Mouse (Mus musculus) lung, postnatal 0 days (tissue): ENCODE results near the gene Ercc2. TPM values are rescaled to one million over a fixed set of nuclear protein-coding genes. Genes with fewer than 3 reads are reported as not detected.
A peak's percentile ranks its signal among the peaks of the same experiment; 100 is the strongest.

ENCODE experiments used
- ATAC-seq: fragments of 200-750 bp; cut with Nextera tagmentation; 2 replicates; pipeline ENCODE4 v1.8.0; 2017; ENCODE audit warnings: moderate library complexity
- DNase-seq: peaks from one replicate; pipeline ENCODE4 v3.0.0-alpha.2; 2016; ENCODE audit warnings: low spot score
- H3K27ac ChIP-seq: fragments of 300-500 bp; sonication (generic); 2 replicates; pipeline ENCODE4 v1.5.1; 2014; ENCODE audit warnings: antibody characterized with exemption, mild to moderate bottlenecking, low read length, mixed read lengths
- H3K27me3 ChIP-seq: fragments of 300-500 bp; sonication (generic); replicated peaks from 2 replicates; pipeline ENCODE4 v1.6.1; 2014; ENCODE audit warnings: low read length, mixed read lengths; ENCODE audit not compliant: insufficient read depth
- H3K36me3 ChIP-seq: fragments of 300-500 bp; sonication (generic); 2 replicates; pipeline ENCODE4 v1.6.1; 2014; ENCODE audit warnings: low read length, mixed read lengths; ENCODE audit not compliant: insufficient read depth
- H3K4me1 ChIP-seq: fragments of 300-500 bp; sonication (generic); 2 replicates; pipeline ENCODE4 v1.6.1; 2014; ENCODE audit warnings: antibody characterized with exemption, low read depth, low read length, mixed read lengths; ENCODE audit not compliant: insufficient read depth
- H3K4me2 ChIP-seq: fragments of 300-500 bp; sonication (generic); replicated peaks from 2 replicates; pipeline ENCODE4 v1.6.1; 2014; ENCODE audit warnings: low read depth, mild to moderate bottlenecking, low read length, moderate library complexity, mixed read lengths
- H3K4me3 ChIP-seq: fragments of 300-500 bp; sonication (generic); 2 replicates; pipeline ENCODE4 v1.5.1; 2014; ENCODE audit warnings: low read depth, low read length
- H3K9ac ChIP-seq: fragments of 300-500 bp; sonication (generic); replicated peaks from 2 replicates; pipeline ENCODE4 v1.6.1; 2014; ENCODE audit warnings: low read depth, mild to moderate bottlenecking
- H3K9me3 ChIP-seq: fragments of 300-500 bp; sonication (generic); 2 replicates; pipeline ENCODE4 v1.6.1; 2016; ENCODE audit warnings: low read length, mixed read lengths
- CTCF ChIP-seq: IDR thresholded peaks from 2 replicates; pipeline ENCODE4 v1.5.1; 2016; ENCODE audit warnings: antibody characterized with exemption, mild to moderate bottlenecking
- EP300 ChIP-seq: IDR thresholded peaks from 2 replicates; pipeline ENCODE4 v1.6.1; 2016; ENCODE audit warnings: antibody characterized with exemption, mild to moderate bottlenecking, control low read depth
- WGBS: fragments of 180-500 bp; shearing (Covaris S2); extraction: QIAGEN DNeasy Blood & Tissue Kit; methylation state at CpG from one replicate; pipeline ENCODE4 v1.1.7; 2014; 5-methylcytosine and 5-hydroxymethylcytosine counted together
- polyA plus RNA-seq: library from polyadenylated mRNA; unstranded; fragments of >200 nt; fragmentation: Nextera tagmentation; extraction: Ambion mirVana; gene quantifications from 2 replicates; pipeline ENCODE4 v1.2.1, GENCODE M21; 2015

Ercc2 gene
- polyA plus RNA-seq, 1 experiment from 2014 or later, result 9.4 TPM

DNA sequence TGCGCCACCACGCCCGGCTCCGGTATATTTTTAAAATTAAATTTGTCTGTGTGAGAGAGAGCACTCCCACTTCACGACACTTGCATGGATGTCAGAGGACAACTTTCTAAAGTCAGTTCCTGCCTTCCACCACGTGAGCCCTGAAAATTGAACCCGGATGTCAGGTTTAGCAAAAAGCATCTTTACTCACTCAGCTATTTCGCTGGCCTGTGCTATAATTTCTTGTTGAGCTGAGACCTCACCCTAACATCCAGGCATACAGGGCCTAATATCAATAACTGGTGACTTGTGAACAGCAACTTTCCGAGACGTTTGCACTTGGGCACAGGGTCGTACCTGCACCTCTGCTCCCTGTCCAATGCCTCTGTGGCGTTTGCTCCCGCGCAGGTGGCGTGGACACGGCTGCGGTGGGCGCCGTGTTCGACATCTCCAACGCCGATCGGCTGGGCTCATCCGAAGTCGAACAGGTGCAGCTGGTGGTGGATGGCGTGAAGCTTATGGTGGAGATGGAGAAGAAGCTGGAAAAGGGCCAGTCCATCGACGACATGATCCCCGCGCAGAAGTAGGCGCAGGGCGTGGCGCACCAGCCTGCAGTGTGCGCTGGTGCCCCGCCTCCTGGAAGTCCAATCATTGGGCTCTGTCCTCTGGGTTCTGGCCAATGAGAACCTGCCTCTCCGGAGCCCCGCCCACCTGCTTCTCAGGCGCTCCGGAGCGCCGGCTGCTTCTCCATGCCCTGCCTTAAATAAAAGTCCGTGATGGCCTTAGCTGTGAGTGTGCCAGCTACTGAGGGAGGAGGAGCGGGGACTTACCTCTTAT lies 39.2 kb downstream of the Ercc2 start:
- ATAC-seq (peak; percentile 98), DNase-seq (peak; percentile 96)
- WGBS, result 12% methylated on average over 43 of the region's 43 CpGs
- no peak overlapping the region for H3K4me3 ChIP-seq
- H3K36me3 ChIP-seq, result peaks cover 7% of the 10 kb centered on the region
- H3K4me1 ChIP-seq, result no peaks in the 10 kb centered on the region
- no peak overlapping the region for H3K27ac ChIP-seq
- H3K9ac ChIP-seq, result no peak overlapping the region
- no peak for TF ChIP-seq CTCF
- TF ChIP-seq EP300, result no peak
- H3K9me3 ChIP-seq, result no peaks in the 10 kb centered on the region
- H3K27me3 ChIP-seq, result peaks cover 10% of the 10 kb centered on the region
- H3K4me2 ChIP-seq, result peak overlapping the region; percentile 43

GRCm38 (mm10) chr7:19423083-19423482 lies 41.3 kb downstream of the Ercc2 start:
- Histone ChIP-seq H3K9ac (no peak overlapping the region), H3K4me3 (no peak overlapping the region), H3K4me1 (no peaks in the 10 kb centered on the region), H3K9me3 (no peaks in the 10 kb centered on the region), H3K27ac (no peak overlapping the region), H3K4me2 (no peak overlapping the region), H3K27me3 (peaks cover 10% of the 10 kb centered on the region), H3K36me3 (peaks cover 15% of the 10 kb centered on the region)
- TF ChIP-seq CTCF (no peak), EP300 (no peak)
- WGBS, result 82% methylated on average over 3 of the region's 3 CpGs
- DNase-seq (no peak), ATAC-seq (no peak)

- Histone ChIP-seq H3K4me2 (no peak overlapping the region), H3K27me3 (peaks cover 10% of the 10 kb centered on the region), H3K36me3 (peaks cover 22% of the 10 kb centered on the region), H3K4me3 (no peak overlapping the region), H3K27ac (no peak overlapping the region), H3K9ac (no peak overlapping the region), H3K4me1 (no peaks in the 10 kb centered on the region), H3K9me3 (no peaks in the 10 kb centered on the region)
- TF ChIP-seq EP300 (no peak), CTCF (no peak)
- ATAC-seq (no peak), DNase-seq (no peak)
- WGBS, result 58% methylated on average over 4 of the region's 4 CpGs
Measured at GRCm38 (mm10) chr7:19424051-19424450, 42.2 kb downstream of the Ercc2 start.

DNA sequence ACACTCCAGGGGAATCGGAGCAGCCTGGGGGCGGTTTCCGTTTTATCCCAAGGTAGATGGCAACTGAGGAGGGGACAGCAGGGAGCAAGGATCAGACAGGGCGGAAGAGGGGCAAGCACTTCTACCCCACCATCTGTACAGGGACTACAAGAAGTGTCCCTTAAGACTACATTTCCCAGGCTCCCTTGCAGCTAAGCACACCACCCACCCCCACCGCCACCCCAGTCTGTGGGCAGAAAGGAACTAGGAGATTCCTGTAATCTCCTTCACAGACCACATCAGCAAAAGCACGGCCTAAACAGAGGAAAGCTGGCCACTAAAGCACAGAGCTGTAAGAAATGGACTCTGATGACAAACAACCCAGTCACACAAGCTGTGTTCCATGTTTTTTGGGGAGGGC lies 44.5 kb downstream of the Ercc2 start:
- Histone ChIP-seq H3K4me3 (no peak overlapping the region), H3K36me3 (peaks cover 39% of the 10 kb centered on the region), H3K27me3 (no peaks in the 10 kb centered on the region), H3K27ac (no peak overlapping the region), H3K9me3 (no peaks in the 10 kb centered on the region), H3K9ac (no peak overlapping the region), H3K4me2 (no peak overlapping the region), H3K4me1 (no peaks in the 10 kb centered on the region)
- TF ChIP-seq CTCF, result no peak
- TF ChIP-seq EP300, result no peak
- ATAC-seq, result no peak
- DNase-seq, result no peak
- 83% methylated on average over 6 of the region's 6 CpGs for WGBS

GRCm38 (mm10) chr7:19426888-19427287 lies 45.1 kb downstream of the Ercc2 start:
- DNase-seq (no peak), ATAC-seq (no peak)
- no peak overlapping the region for H3K4me3 ChIP-seq
- H3K4me2 ChIP-seq, result no peak overlapping the region
- 86% methylated on average over 6 of the region's 6 CpGs for WGBS
- no peaks in the 10 kb centered on the region for H3K4me1 ChIP-seq
- no peak overlapping the region for H3K9ac ChIP-seq
- TF ChIP-seq EP300 (no peak), CTCF (no peak)
- no peaks in the 10 kb centered on the region for H3K27me3 ChIP-seq
- no peak overlapping the region for H3K27ac ChIP-seq
- H3K9me3 ChIP-seq, result no peaks in the 10 kb centered on the region
- H3K36me3 ChIP-seq, result peaks cover 45% of the 10 kb centered on the region

DNA sequence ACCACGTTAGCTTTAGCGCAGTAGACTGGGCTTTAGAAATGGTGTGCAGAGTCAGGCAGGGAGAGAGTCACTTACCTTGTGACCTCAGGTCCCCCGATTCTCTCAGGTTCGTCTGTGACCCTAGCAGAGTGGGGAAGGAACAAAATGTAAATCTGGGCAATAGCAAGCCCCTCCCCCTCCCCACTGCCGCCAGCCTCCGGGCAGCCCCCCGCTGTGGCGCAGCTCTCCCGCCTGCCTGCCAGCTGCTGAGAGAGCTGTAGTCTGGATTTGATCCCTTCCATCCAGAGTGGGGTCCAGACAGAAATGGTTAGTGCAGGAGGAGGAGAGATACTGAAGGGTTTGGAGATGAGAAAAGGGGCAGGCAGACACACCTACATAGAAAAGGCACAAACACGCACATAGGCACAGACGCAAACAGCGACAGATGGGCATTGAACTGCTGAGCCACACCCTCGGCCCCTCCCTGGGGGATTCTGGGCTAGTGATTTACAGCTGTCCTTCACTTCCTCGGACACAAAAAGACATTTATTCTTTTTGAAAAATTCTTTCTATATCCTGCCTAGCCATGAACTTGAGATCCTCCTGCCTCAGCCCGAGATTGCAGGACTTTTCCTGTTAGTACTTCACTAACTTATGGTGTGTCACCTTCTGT lies 46.3 kb downstream of the Ercc2 start:
- TF ChIP-seq EP300, result no peak
- TF ChIP-seq CTCF, result no peak
- H3K27me3 ChIP-seq, result no peaks in the 10 kb centered on the region
- no peak overlapping the region for H3K27ac ChIP-seq
- H3K4me2 ChIP-seq, result no peak overlapping the region
- ATAC-seq, result no peak
- H3K4me1 ChIP-seq, result no peaks in the 10 kb centered on the region
- WGBS, result 83% methylated on average over 15 of the region's 15 CpGs
- no peak overlapping the region for H3K9ac ChIP-seq
- no peak overlapping the region for H3K4me3 ChIP-seq
- DNase-seq, result no peak
- peaks cover 57% of the 10 kb centered on the region for H3K36me3 ChIP-seq
- no peaks in the 10 kb centered on the region for H3K9me3 ChIP-seq
